Mouse (Mus musculus): ENCODE measurements around the gene Tubb2a.

GRCm38 (mm10) chr13:34118816-34119215 lies 41.0 kb upstream of the Tubb2a start:
- TF ChIP-seq POLR2A (IDR thresholded peaks at IDR 0.05; ENCODE audit: extremely low read depth, insufficient read depth, low read length) (no peak), CTCF (IDR thresholded peaks at IDR 0.05; ENCODE audit: low read depth, low read length) (no peak)

Data from liver, adult 2 months (tissue).